Mouse (Mus musculus) hindbrain, embryonic 16.5 days (tissue): ENCODE results near the gene Rps9. TPM values are rescaled to one million over a fixed set of nuclear protein-coding genes. Genes with fewer than 3 reads are reported as not detected.
A peak's percentile ranks its signal among the peaks of the same experiment; 100 is the strongest.

Experiments
- ATAC-seq: fragments of 200-750 bp; cut with Nextera tagmentation; 2 replicates; pipeline ENCODE4 v1.8.0; 2017; ENCODE audit warnings: moderate TSS enrichment, moderate library complexity
- H3K27ac ChIP-seq: fragments of 300-500 bp; sonication (generic); 2 replicates; pipeline ENCODE4 v1.5.1; 2014; ENCODE audit warnings: low read depth, mild to moderate bottlenecking, control low read depth, low read length, moderate library complexity
- H3K27me3 ChIP-seq: fragments of 300-500 bp; sonication (generic); replicated peaks from 2 replicates; pipeline ENCODE4 v1.6.1; 2014; ENCODE audit warnings: low read length; ENCODE audit not compliant: control insufficient read depth, insufficient read depth
- H3K36me3 ChIP-seq: fragments of 300-500 bp; sonication (generic); 2 replicates; pipeline ENCODE4 v1.6.1; 2014; ENCODE audit warnings: mild to moderate bottlenecking, low read length, moderate library complexity, mixed read lengths; ENCODE audit not compliant: control insufficient read depth, insufficient read depth
- H3K4me1 ChIP-seq: fragments of 300-500 bp; sonication (generic); 2 replicates; pipeline ENCODE4 v1.6.1; 2014; ENCODE audit warnings: low read depth, low read length; ENCODE audit not compliant: control insufficient read depth, insufficient read depth
- H3K4me2 ChIP-seq: fragments of 300-500 bp; sonication (generic); 2 replicates; pipeline ENCODE4 v1.6.1; 2014; ENCODE audit warnings: mild to moderate bottlenecking, low read length, control low read depth, moderate library complexity
- H3K4me3 ChIP-seq: fragments of 300-500 bp; sonication (generic); 2 replicates; pipeline ENCODE4 v1.5.1; 2014; ENCODE audit warnings: mild to moderate bottlenecking, low read length, control low read depth, moderate library complexity
- H3K9ac ChIP-seq: fragments of 300-500 bp; sonication (generic); 2 replicates; pipeline ENCODE4 v1.6.1; 2014; ENCODE audit warnings: low read depth, mild to moderate bottlenecking, control low read depth, low read length, moderate library complexity
- H3K9me3 ChIP-seq: fragments of 300-500 bp; sonication (generic); 2 replicates; pipeline ENCODE4 v1.6.1; 2014; ENCODE audit warnings: mild to moderate bottlenecking, low read length, moderate library complexity; ENCODE audit not compliant: control insufficient read depth
- WGBS: fragments of 180-500 bp; shearing (Covaris S2); extraction: QIAGEN DNeasy Blood & Tissue Kit; methylation state at CpG from one replicate; pipeline ENCODE4 v1.1.7; 2014; 5-methylcytosine and 5-hydroxymethylcytosine counted together
- polyA plus RNA-seq: library from polyadenylated mRNA; unstranded; fragments of >200 nt; fragmentation: Nextera tagmentation; extraction: Ambion mirVana; gene quantifications from 2 replicates; pipeline ENCODE4 v1.2.1, GENCODE M21; 2015

The Rps9 gene
- polyA plus RNA-seq: 675 and 689 TPM in 2 replicates

DNA sequence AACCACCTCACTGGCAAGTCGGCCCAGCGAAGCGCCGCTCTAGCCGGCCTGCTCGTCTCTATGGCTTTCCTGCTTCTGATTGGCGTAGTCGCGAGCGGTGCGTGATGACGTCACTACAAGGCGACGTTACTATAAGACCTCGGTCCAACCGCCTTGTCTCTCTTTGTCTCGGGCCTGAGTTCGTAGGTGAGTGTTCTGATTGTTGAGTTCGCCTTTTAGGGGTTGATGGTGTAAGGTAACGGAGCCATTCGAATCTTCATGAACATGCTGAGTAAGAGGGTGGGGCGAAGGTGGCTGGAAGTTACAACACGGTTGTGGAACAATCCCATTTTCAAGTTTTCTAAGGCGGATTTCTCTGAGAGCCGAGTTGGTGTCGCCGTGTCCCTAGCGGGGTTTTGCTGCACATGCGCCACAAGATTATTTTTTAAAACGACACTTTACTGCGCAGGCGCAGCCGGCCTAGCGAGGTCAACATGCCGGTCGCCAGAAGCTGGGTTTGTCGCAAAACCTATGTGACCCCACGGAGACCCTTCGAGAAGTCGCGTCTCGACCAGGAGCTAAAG lies at the start of gene Rps9:
TSS of gene Rps9 (plus strand) at position 115 of the 563 bp plus-strand sequence.
- Histone ChIP-seq H3K27me3 (no peaks in the 10 kb centered on the region), H3K27ac (peak within 1 kb of the TSS; percentile 86), H3K4me3 (peak within 1 kb of the TSS; percentile 79), H3K9me3 (no peaks in the 10 kb centered on the region), H3K4me1 (peaks cover 16% of the 10 kb centered on the region), H3K9ac (peak within 1 kb of the TSS; percentile 80), H3K36me3 (peaks cover 22% of the 10 kb centered on the region), H3K4me2 (peak within 1 kb of the TSS; percentile 89)
- peak; percentile 95 for ATAC-seq
- 2% methylated on average over 42 of the region's 42 CpGs for whole genome bisulfite sequencing

DNA sequence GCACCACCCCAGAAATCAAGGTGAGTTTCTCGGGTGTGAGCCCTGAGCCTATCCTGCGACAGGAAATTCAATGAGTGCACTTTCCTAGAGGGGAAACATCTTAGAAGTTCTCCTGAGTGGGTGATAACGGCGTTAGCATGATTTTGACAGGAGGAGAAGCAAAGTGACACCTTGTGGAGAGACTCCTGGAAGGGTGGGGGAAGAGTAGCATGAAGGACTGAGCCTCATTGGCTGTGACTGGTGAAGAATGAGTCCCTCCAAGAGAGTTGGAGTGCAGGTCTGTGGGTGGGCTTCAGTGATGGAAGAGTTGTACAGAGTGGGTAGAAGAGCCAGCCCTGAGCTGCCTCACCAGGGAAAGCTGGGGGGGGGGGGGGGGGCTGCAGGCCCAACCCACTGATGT lies 46.8 kb upstream of the Rps9 start:
- Histone ChIP-seq H3K36me3 (peaks cover 86% of the 10 kb centered on the region), H3K9me3 (no peaks in the 10 kb centered on the region), H3K27me3 (no peaks in the 10 kb centered on the region), H3K9ac (no peak overlapping the region), H3K4me2 (no peak overlapping the region), H3K27ac (no peak overlapping the region), H3K4me3 (no peak overlapping the region), H3K4me1 (no peaks in the 10 kb centered on the region)
- ATAC-seq: no peak
- 95% methylated on average over 4 of the region's 4 CpGs for WGBS

DNA sequence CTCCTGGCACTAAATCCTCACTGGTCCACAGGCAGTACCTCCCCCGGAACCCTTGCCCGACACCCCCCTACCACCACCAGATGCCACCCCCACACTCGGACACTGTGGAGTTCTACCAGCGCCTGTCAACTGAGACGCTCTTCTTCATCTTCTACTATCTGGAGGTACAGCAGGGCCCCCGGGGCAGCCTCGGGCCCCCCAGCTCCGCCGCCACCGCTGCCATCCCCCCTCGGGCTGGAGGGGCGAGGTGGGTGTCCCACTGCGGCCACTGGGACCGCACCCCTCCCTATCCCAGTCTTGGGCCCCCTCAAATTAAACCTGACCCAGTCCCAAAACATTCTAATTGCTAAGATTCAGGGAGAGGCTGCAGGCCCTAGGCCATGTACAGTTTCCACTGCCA lies 45.2 kb upstream of the Rps9 start:
- H3K4me3 ChIP-seq: no peak overlapping the region
- no peak for ATAC-seq
- 97% methylated on average over 13 of the region's 14 CpGs for WGBS
- H3K27me3 ChIP-seq: no peaks in the 10 kb centered on the region
- no peak overlapping the region for H3K4me2 ChIP-seq
- H3K9ac ChIP-seq: no peak overlapping the region
- H3K4me1 ChIP-seq: peaks cover 1% of the 10 kb centered on the region
- H3K9me3 ChIP-seq: no peaks in the 10 kb centered on the region
- no peak overlapping the region for H3K27ac ChIP-seq
- peaks cover 74% of the 10 kb centered on the region for H3K36me3 ChIP-seq

DNA sequence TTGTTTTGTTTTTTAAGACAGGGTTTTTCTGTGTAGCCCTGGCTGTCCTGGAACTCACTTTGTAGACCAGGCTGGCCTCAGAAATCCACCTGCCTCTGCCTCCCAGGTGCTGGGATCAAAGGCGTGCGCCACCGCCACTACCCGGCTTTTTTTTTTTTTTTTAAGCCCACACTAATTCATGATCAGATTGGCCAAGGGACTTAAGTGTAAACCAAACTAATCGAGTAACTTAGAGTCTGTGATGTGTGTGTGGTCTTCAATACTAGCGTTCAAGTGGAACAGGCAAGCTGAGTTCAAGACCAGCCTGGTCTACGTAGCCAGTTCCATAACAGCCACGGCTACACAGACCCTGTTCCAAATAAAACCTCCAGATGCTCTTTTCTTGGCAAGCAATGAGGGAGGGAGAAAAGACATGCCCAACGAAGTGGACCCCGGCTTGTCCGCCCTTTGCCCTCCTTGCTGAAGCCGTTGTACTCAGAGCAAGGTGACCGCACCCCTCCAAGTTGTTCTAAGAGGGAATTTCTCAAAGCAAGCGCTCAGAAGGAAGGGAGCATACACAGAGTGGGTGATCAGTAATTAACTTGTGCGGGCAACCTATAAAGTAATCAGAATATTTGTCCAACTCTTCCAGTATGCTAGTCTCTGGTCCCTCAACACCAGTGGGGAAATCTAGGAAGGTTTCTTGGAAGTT lies 39.1 kb upstream of the Rps9 start:
- Histone ChIP-seq H3K27me3 (no peaks in the 10 kb centered on the region), H3K4me1 (peaks cover 16% of the 10 kb centered on the region), H3K4me2 (peak overlapping the region; percentile 74), H3K4me3 (peak overlapping the region; percentile 76), H3K36me3 (peaks cover 19% of the 10 kb centered on the region), H3K9me3 (no peaks in the 10 kb centered on the region), H3K27ac (peak overlapping the region; percentile 84), H3K9ac (peak overlapping the region; percentile 80)
- peak; percentile 18 for ATAC-seq
- WGBS: 30% methylated on average over 15 of the region's 15 CpGs

DNA sequence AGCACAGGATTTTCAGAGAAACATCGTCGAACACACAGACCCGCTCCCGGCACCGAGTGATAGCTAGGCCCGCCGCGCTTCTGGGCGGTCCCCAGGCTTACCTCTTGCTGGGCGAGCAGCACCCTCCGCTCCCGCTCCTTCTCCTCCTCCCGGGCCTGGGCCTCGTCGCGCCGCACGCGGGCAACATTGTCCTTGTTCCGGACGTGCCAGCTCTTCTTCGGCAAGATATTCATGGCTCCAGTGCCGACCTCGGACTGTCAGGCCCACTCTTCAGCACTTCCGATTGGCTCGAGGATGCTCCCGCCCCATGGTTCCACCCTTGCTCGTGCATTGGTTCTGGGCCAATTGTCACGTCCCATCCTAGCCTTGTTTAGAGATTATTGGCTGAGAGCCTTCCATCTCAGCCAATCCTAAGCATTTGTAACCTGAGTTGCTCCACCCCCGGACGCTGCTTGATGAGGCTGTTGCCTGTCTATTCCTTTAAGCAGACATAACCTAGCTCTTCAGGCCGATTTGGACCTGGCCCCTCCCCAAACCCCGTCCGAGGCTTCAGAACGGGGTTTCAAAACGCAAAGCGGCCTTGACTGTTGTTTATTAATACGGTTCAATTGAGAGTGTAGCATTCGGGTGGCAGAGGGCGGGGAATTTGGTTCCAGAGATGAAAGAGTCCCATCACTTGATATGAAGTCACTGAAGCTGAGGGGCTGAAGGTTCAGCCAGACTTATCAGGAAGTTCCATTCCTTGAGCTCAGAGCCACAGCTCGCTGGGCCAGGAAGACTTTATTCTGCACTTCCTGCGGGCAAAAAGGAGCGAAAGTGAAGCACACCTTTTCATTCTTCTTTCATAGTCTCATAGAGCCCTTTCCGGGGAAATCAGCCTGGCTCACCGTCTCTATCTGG lies 38.3 kb upstream of the Rps9 start, which contains the start of gene Leng1:
TSS of gene Leng1 (minus strand) at position 626 of the 900 bp plus-strand sequence.
- Histone ChIP-seq H3K27ac (peak within 1 kb of the TSS; percentile 84), H3K4me2 (peak within 1 kb of the TSS; percentile 74), H3K9me3 (no peaks in the 10 kb centered on the region), H3K9ac (peak within 1 kb of the TSS; percentile 80), H3K4me3 (peak within 1 kb of the TSS; percentile 76), H3K36me3 (peaks cover 13% of the 10 kb centered on the region), H3K27me3 (no peaks in the 10 kb centered on the region), H3K4me1 (peaks cover 16% of the 10 kb centered on the region)
- ATAC-seq: peak; percentile 99
- 5% methylated on average over 42 of the region's 45 CpGs for WGBS

DNA sequence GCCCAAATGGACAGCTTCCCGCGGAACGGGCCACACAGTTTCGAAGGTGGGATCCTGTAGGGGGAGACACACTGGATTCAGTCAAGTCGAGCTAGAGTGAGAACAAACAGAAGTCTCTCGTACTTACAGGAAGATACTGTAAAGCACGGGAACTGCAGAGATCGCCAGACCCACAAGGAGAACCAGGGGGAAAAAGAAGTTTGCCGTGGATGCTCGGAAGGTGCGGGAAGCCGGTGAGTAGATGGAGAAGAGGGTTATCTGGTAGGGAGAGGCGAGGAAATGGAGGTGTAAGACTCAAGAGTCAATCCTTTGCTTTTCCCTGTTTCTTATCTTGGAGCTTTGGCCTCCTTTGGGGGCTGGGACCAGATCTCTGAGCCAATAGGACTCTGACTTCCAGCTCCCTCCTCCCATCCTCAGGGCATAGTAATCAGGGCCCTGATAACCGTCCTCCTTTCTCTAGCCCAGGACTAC lies 36.8 kb upstream of the Rps9 start:
- H3K4me1 ChIP-seq: peaks cover 16% of the 10 kb centered on the region
- ATAC-seq: no peak
- H3K36me3 ChIP-seq: peaks cover 5% of the 10 kb centered on the region; the same call in 1 of the 2 replicates
- H3K4me2 ChIP-seq: peak overlapping the region; percentile 13; the same call in 1 of the 2 replicates
- H3K27ac ChIP-seq: no peak overlapping the region
- H3K9me3 ChIP-seq: no peaks in the 10 kb centered on the region
- no peaks in the 10 kb centered on the region for H3K27me3 ChIP-seq
- H3K4me3 ChIP-seq: no peak overlapping the region
- WGBS: 21% methylated on average over 14 of the region's 14 CpGs
- H3K9ac ChIP-seq: no peak overlapping the region

DNA sequence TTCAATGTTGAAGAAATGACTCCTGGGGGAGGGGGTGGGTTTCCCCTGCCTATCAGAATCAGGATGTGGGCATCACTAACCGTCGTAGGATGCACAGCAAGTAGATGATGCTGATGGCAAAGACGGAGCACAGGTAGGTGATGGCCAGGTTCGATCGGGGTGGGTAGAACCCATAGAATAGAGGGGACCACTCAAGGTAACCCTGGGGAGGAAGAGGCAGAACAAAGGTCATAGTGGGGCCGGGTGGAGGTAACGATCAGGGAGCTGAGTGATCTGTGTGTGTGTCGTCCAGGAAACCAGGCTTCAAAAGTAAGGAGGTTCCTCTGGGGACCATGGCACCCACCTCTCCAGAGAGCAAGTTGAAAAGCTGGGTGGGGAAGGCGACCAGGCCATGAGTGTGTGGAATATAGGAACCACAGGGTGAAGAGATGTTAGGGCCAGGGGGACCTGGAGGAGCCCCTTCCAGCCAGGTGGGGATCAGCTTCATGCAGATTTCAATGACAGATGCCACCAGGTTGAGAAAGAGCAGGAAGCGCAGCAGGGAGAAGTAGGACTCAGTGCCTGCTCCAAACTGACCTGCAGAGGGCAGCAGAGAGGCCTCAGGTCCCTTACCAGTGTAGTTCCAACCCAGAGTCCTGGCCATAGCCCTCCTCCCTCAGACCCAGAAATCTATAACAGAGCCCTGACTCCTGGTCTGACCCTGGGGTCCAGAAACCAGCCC lies 29.1 kb upstream of the Rps9 start:
- no peak overlapping the region for H3K4me2 ChIP-seq
- no peak overlapping the region for H3K4me3 ChIP-seq
- no peak overlapping the region for H3K27ac ChIP-seq
- no peaks in the 10 kb centered on the region for H3K27me3 ChIP-seq
- ATAC-seq: peak; percentile 84
- peaks cover 2% of the 10 kb centered on the region; the same call in 1 of the 2 replicates for H3K36me3 ChIP-seq
- no peaks in the 10 kb centered on the region for H3K4me1 ChIP-seq
- WGBS: 71% methylated on average over 10 of the region's 10 CpGs
- no peak overlapping the region for H3K9ac ChIP-seq
- no peaks in the 10 kb centered on the region for H3K9me3 ChIP-seq

DNA sequence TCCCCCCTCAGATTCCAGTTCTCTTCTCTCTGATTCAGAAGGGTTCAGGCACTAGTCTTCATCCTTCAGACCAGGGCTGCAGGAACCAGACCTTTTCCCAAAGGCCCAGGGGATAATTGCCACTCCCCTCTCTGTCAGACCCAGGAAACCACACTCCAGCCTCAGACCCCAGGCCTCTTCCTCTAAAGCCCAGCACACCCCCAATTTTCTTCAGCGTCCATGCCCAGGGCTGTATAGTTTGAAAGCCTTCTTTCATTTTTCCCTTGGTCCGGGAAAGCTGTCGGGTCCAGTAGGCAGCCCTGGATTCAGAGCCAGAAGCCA lies 28.6 kb upstream of the Rps9 start:
- 82% methylated on average over 3 of the region's 3 CpGs for WGBS
- Histone ChIP-seq H3K27me3 (no peaks in the 10 kb centered on the region), H3K27ac (no peak overlapping the region), H3K4me2 (no peak overlapping the region), H3K4me1 (no peaks in the 10 kb centered on the region), H3K36me3 (peaks cover 2% of the 10 kb centered on the region; the same call in 1 of the 2 replicates), H3K4me3 (no peak overlapping the region), H3K9me3 (no peaks in the 10 kb centered on the region), H3K9ac (no peak overlapping the region)
- ATAC-seq: 0 out of 2 replicates have a peak, but pooled peaks have one; percentile 1
